Mouse (Mus musculus) liver, embryonic 14.5 days (tissue): ENCODE results near the gene Ccndbp1. TPM values are rescaled to one million over a fixed set of nuclear protein-coding genes. Genes with fewer than 3 reads are reported as not detected.
A peak's percentile ranks its signal among the peaks of the same experiment; 100 is the strongest.
"Not testable (repeated sequence)": the region's sequence is repeated elsewhere in the genome, so short reads cannot be mapped to it uniquely, and the experiment has no call there.

Source experiments
- ATAC-seq: fragments of 200-750 bp; cut with Nextera tagmentation; 2 replicates; pipeline ENCODE4 v1.8.0; 2017; ENCODE audit warnings: moderate number of reproducible peaks, mild to moderate bottlenecking, moderate library complexity; ENCODE audit not compliant: insufficient read depth
- DNase-seq, 3 experiments: peaks; one replicate each; pipeline ENCODE4 v3.0.0-alpha.2; 2012 to 2013; ENCODE audit warnings: low read depth in 3 of 3, low spot score in 3 of 3
- H3K27ac ChIP-seq: fragments of 300-500 bp; sonication (generic); 2 replicates; pipeline ENCODE4 v1.5.1; 2014; ENCODE audit warnings: moderate library complexity, mild to moderate bottlenecking, control low read depth, inconsistent platforms
- H3K27me3 ChIP-seq: fragments of 300-500 bp; sonication (generic); 2 replicates; pipeline ENCODE4 v1.6.1; 2014; ENCODE audit warnings: mild to moderate bottlenecking, low read length, moderate library complexity; ENCODE audit not compliant: control insufficient read depth, insufficient read depth
- H3K36me3 ChIP-seq: fragments of 300-500 bp; sonication (generic); replicated peaks from 2 replicates; pipeline ENCODE4 v1.6.1; 2014; ENCODE audit warnings: low read depth; ENCODE audit not compliant: control insufficient read depth, insufficient read depth
- H3K4me1 ChIP-seq, 2 experiments: fragments of 200-500 bp in 1 of 2; fragments of 300-500 bp in 1 of 2; sonication (generic) in 1 of 2; replicated peaks; 2 replicates each; pipeline ENCODE4 v1.6.1; 2012 to 2014; ENCODE audit warnings: antibody characterized with exemption in 1 of 2, inconsistent platforms in 1 of 2, low read length in 1 of 2; ENCODE audit not compliant: control insufficient read depth in 2 of 2, insufficient read depth in 2 of 2
- H3K4me2 ChIP-seq: fragments of 300-500 bp; sonication (generic); 2 replicates; pipeline ENCODE4 v1.6.1; 2014; ENCODE audit warnings: low read depth, mild to moderate bottlenecking, control low read depth, moderate library complexity
- H3K4me3 ChIP-seq, 2 experiments: fragments of 200-500 bp in 1 of 2; fragments of 300-500 bp in 1 of 2; sonication (generic) in 1 of 2; 2 replicates each; pipeline ENCODE4 v1.5.1; 2012 to 2014; ENCODE audit warnings: low read depth in 2 of 2, low read length in 2 of 2, mild to moderate bottlenecking in 2 of 2, control low read depth in 1 of 2, inconsistent platforms in 1 of 2, moderate library complexity in 1 of 2; ENCODE audit not compliant: insufficient read depth in 1 of 2
- H3K9ac ChIP-seq: fragments of 300-500 bp; sonication (generic); replicated peaks from 2 replicates; pipeline ENCODE4 v1.6.1; 2014; ENCODE audit warnings: mild to moderate bottlenecking, control low read depth, moderate library complexity
- H3K9me3 ChIP-seq: fragments of 300-500 bp; sonication (generic); 2 replicates; pipeline ENCODE4 v1.6.1; 2016; ENCODE audit warnings: low read length, mixed read lengths; ENCODE audit not compliant: control insufficient read depth
- CTCF ChIP-seq: IDR thresholded peaks from 2 replicates; pipeline ENCODE4 v1.5.1; 2016; ENCODE audit warnings: antibody characterized with exemption, low read depth, control low read depth
- EP300 ChIP-seq: IDR thresholded peaks from 2 replicates; pipeline ENCODE4 v1.6.1; 2016; ENCODE audit warnings: antibody characterized with exemption, low read depth
- WGBS: fragments of 180-500 bp; shearing (Covaris S2); extraction: QIAGEN DNeasy Blood & Tissue Kit; methylation state at CpG from one replicate; pipeline ENCODE4 v1.1.7; 2014; ENCODE audit not compliant: insufficient replicate concordance; 5-methylcytosine and 5-hydroxymethylcytosine counted together
- polyA plus RNA-seq, 2 experiments: library from polyadenylated mRNA; depleted of rRNA in 1 of 2; stranded (reverse) in 1 of 2; unstranded in 1 of 2; fragments of >200 nt; fragmentation: Nextera tagmentation in 1 of 2; extraction: Ambion mirVana in 1 of 2; gene quantifications; 2 replicates each; pipeline versions ENCODE4 v1.2.1 to v1.2.3; 2012 to 2014

The Ccndbp1 gene
- polyA plus RNA-seq, 2 experiments, result 38.1 to 45.1 TPM

DNA sequence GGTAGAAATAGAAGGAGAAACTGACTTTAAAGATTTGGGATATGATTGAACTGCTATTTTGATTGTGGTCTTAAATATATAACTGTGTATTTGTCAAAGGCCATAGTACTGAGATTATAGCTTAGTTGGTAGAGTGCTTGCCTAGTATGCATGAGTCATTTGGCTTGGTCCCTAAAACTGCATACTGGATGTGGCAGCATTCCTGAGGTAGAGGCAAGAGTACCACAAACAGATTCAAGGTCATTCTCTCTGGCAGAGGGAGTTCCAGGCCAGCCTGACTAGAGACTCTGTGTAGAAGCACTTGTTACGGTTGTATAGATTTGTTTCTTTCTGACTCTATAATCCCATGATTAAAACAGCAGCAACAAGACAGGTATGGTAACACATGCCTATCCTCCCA lies 28.4 kb upstream of the Ccndbp1 start:
- H3K27ac ChIP-seq, result no peak overlapping the region
- H3K9ac ChIP-seq, result no peak overlapping the region
- DNase-seq, result no peak
- H3K36me3 ChIP-seq, result no peaks in the 10 kb centered on the region
- no peaks in the 10 kb centered on the region for H3K27me3 ChIP-seq
- 88% methylated on average over 1 of the region's 1 CpGs for WGBS
- no peak for ATAC-seq
- TF ChIP-seq CTCF (no peak), EP300 (no peak)
- H3K4me2 ChIP-seq, result no peak overlapping the region
- H3K4me1 ChIP-seq, result peaks cover 13 to 14% of the 10 kb centered on the region in 2 experiments
- no peaks in the 10 kb centered on the region for H3K9me3 ChIP-seq
- H3K4me3 ChIP-seq, result no peak overlapping the region

DNA sequence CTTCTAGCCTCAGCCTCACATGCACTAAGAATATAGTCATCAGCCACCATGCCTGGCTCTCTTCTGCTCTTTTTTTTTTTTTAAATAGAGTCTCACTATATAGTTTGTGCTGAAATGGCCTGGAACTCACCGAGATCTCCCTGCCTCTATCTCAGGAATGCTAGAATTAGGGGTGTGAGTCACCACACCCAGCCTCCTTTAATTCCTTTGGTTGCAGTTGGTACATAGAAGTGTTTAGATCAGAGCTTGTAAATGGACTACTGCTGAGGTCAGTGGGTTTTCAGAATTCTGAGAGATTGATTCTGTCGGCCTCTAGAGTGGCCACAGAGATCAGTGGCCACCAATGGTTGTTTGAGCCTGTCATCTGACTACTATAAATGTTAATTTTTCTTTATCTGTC lies 27.3 kb upstream of the Ccndbp1 start:
- no peak overlapping the region for H3K27ac ChIP-seq
- H3K27me3 ChIP-seq, result no peaks in the 10 kb centered on the region
- H3K4me2 ChIP-seq, result no peak overlapping the region
- no peak for DNase-seq
- peaks cover 10 to 12% of the 10 kb centered on the region in 2 experiments for H3K4me1 ChIP-seq
- no peak overlapping the region for H3K4me3 ChIP-seq
- no peak for ATAC-seq
- 55% methylated on average over 2 of the region's 2 CpGs for WGBS
- no peaks in the 10 kb centered on the region for H3K36me3 ChIP-seq
- no peak overlapping the region for H3K9ac ChIP-seq
- H3K9me3 ChIP-seq, result no peaks in the 10 kb centered on the region
- no peak for TF ChIP-seq CTCF
- TF ChIP-seq EP300, result no peak

DNA sequence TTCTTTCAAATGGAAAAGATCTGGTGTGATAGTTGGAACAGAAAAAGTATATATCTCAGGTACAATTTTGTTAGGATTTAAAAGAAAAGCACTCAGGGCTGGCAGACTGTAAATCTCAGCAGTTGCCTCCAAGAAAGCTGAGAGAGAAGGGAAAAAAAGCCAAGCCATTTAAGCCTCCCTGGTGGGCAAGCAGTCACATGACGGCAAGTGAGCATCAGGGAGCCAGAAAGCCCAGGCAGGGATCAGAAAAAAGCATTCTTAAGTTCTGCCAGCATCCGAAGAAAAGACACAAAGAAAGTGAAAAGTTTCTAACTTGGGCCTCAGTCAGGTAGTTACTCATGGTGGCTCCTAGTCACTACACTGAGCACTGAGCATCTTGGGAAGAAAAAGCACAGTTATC lies 24.6 kb upstream of the Ccndbp1 start:
- Histone ChIP-seq H3K9ac (no peak overlapping the region), H3K36me3 (no peaks in the 10 kb centered on the region), H3K27ac (no peak overlapping the region), H3K4me3 (no peak overlapping the region), H3K4me2 (no peak overlapping the region), H3K9me3 (no peaks in the 10 kb centered on the region), H3K27me3 (no peaks in the 10 kb centered on the region), H3K4me1 (no peaks in the 10 kb centered on the region)
- no peak for TF ChIP-seq EP300
- no peak for TF ChIP-seq CTCF
- no peak for DNase-seq
- WGBS, result 37% methylated on average over 2 of the region's 2 CpGs
- ATAC-seq, result no peak

DNA sequence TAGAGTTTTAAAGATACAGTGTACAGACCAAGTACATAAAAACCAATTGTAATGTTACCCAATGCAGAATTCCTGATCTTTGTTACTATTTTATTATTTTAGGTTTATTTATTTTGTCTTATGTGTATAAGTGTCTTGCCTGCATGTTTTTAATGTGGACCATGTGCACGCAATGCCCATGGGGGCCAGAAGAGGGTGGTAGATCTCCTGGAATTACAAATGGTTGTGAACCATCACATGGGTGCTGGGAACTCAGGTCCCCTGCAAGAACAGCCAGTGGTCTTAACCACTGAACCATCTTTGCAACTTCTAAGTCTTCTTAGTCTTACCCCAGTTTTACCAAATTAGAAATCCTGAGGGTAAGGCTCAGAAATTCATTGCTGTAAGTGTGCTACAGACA lies 23.0 kb upstream of the Ccndbp1 start:
- TF ChIP-seq EP300, result no peak
- peak; percentile 72 for TF ChIP-seq CTCF
- no peak for ATAC-seq

DNA sequence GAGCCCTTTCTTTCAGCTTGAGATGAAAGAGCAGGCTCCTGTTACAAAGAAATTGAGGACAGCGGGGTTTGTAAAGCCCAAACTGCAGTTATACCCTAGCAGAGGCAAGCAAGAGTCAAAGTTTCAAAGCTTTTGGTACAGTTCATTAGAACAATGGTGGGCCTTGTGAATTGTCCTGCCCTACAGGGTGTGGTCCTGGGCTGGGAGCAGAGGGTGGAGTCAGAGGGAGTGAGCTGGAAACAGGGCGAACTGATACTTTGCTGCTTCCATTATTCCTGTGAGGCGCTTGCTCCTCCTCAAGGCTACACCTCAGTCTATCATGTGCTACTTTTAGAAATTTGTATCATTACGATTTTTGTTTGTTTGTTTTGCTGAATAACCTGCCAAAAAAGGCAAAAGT lies 17.0 kb upstream of the Ccndbp1 start:
- ATAC-seq (no peak), DNase-seq (no peak)
- no peaks in the 10 kb centered on the region for H3K36me3 ChIP-seq
- H3K4me2 ChIP-seq, result no peak overlapping the region
- H3K9ac ChIP-seq, result no peak overlapping the region
- 62% methylated on average over 4 of the region's 4 CpGs for WGBS
- TF ChIP-seq CTCF (no peak), EP300 (no peak)
- H3K4me3 ChIP-seq, result no peak overlapping the region
- H3K27ac ChIP-seq, result no peak overlapping the region
- no peaks in the 10 kb centered on the region for H3K9me3 ChIP-seq
- no peaks in the 10 kb centered on the region; a peak in 1 of 4 replicates for H3K4me1 ChIP-seq
- H3K27me3 ChIP-seq, result no peaks in the 10 kb centered on the region

More for the DNA sequence above, 23.0 kb upstream of the Ccndbp1 start:
- no peak overlapping the region for H3K4me2 ChIP-seq
- 69% methylated on average over 1 of the region's 1 CpGs for WGBS
- H3K27ac ChIP-seq, result no peak overlapping the region
- H3K4me1 ChIP-seq, result no peaks in the 10 kb centered on the region
- H3K36me3 ChIP-seq, result no peaks in the 10 kb centered on the region
- no peak overlapping the region for H3K9ac ChIP-seq
- DNase-seq, result no peak
- H3K9me3 ChIP-seq, result no peaks in the 10 kb centered on the region
- no peak overlapping the region for H3K4me3 ChIP-seq
- no peaks in the 10 kb centered on the region for H3K27me3 ChIP-seq

DNA sequence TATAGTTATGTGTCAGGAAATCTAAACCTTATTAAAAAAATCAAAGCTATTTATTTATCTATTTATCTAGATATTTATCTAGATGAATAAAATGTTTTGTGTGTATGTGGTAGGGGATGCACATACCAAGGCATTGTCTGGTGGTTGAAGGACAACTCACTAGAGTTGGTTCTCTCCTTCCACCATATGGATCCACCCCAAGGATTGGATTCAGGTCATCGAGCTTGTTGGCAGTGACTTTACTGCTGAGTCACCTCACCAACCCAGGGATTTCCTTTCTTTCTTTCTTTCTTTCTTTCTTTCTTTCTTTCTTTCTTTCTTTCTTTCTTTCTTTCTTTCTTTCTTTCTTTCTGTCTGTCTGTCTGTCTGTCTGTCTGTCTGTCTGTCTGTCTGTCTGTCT lies 11.6 kb upstream of the Ccndbp1 start:
- ATAC-seq, H3K9ac ChIP-seq, H3K9me3 ChIP-seq, H3K4me1 ChIP-seq, H3K27ac ChIP-seq, H3K4me2 ChIP-seq, H3K27me3 ChIP-seq, H3K4me3 ChIP-seq, H3K36me3 ChIP-seq, DNase-seq: not testable (repeated sequence)
- 52% methylated on average over 1 of the region's 1 CpGs for WGBS
